Mouse (Mus musculus): ENCODE measurements around the gene Gdpgp1. TPM values are rescaled to one million over a fixed set of nuclear protein-coding genes. Genes with fewer than 3 reads are reported as not detected.

Gdpgp1 gene
- polyA plus RNA-seq, 1 experiment from 2014 or later: 4.2 TPM

DNA sequence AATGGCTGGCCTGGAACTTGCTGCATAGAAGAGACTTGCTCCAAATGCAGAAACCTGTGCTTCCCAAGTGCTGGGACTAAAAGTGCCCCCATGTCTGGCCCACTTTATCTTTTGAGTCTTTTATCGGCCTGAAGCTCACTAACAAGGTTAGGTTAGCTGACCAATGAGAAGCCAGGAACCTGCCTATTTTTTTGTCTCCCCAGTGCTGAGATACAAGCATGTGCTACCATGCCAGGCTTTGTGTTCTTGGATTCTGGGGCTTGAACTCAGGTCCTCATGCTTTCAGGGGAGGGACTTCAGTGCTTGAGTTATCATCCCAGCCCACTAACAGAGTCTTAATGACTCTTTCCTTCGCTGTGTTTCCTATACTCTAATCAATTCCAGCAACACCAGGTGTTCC lies 25.0 kb downstream of the Gdpgp1 start:
- no peak overlapping the region for H3K4me2 ChIP-seq (ENCODE audit: low read depth, low read length)
- no peaks in the 10 kb centered on the region for H3K9me3 ChIP-seq (replicated peaks; ENCODE audit: control insufficient read depth, low read length)
- H3K27ac ChIP-seq (ENCODE audit: low read length): no peak overlapping the region
- H3K27me3 ChIP-seq (ENCODE audit: control insufficient read depth, insufficient read depth, low read length): peaks cover 25% of the 10 kb centered on the region
- H3K4me1 ChIP-seq (ENCODE audit: control insufficient read depth, insufficient read depth, low read length): peaks cover 10% of the 10 kb centered on the region
- H3K36me3 ChIP-seq (ENCODE audit: control insufficient read depth, insufficient read depth): no peaks in the 10 kb centered on the region
- 67% methylated on average over 2 of the region's 2 CpGs for WGBS
- no peak for ATAC-seq (replicated peaks; ENCODE audit: extremely low read depth, insufficient read depth, low FRiP score)
- H3K4me3 ChIP-seq (ENCODE audit: low read length): no peak overlapping the region
- H3K9ac ChIP-seq (ENCODE audit: low read length): no peak overlapping the region

GRCm38 (mm10) chr7:80260625-80261371 lies 28.1 kb downstream of the Gdpgp1 start, which contains the start of gene Ngrn:
Gene Ngrn (plus strand): TSS chr7:80261215.
- peak within 1 kb of the TSS; percentile 81 for H3K4me2 ChIP-seq (ENCODE audit: low read depth, low read length)
- peaks cover 25% of the 10 kb centered on the region for H3K27me3 ChIP-seq (ENCODE audit: control insufficient read depth, insufficient read depth, low read length)
- peak within 1 kb of the TSS; percentile 67 for H3K27ac ChIP-seq (ENCODE audit: low read length)
- 25% methylated on average over 40 of the region's 40 CpGs for WGBS
- no peaks in the 10 kb centered on the region for H3K9me3 ChIP-seq (replicated peaks; ENCODE audit: control insufficient read depth, low read length)
- H3K4me1 ChIP-seq (ENCODE audit: control insufficient read depth, insufficient read depth, low read length): peaks cover 10% of the 10 kb centered on the region
- ATAC-seq (replicated peaks; ENCODE audit: extremely low read depth, insufficient read depth, low FRiP score): peak; percentile 83
- peaks cover 14% of the 10 kb centered on the region for H3K36me3 ChIP-seq (ENCODE audit: control insufficient read depth, insufficient read depth)
- H3K4me3 ChIP-seq (ENCODE audit: low read length): peak within 1 kb of the TSS; percentile 81
- H3K9ac ChIP-seq (ENCODE audit: low read length): peak within 1 kb of the TSS; percentile 86

DNA sequence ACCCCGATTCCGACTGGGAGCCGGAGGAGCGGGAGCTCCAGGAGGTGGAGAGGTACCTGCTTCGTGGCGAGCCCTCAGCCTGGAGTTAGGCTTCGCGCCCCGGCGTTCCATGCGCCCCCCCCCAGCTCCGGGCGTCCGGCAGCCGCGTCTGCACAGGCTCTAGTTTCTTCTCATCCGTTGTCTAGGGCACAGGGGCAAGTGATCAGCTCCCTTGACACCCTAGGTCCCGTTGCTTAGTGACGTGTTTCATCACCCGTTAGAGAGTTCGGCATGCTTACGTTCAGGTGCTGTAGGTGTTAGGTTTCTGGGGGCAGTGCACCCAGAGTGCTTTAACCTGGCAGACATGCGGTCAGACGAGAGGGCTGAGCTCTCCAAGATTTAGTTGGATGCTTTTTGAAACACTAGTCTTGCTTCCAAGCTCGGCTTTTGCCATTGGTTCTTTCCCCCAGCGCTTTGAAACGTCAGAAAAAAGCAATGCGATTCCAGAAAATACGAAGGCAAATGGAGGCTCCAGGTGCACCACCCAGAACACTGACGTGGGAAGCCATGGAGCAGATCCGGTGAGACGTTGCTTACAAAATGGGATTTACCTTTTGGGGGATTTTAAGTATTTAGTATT lies 28.8 kb downstream of the Gdpgp1 start:
- WGBS: 2% methylated on average over 32 of the region's 32 CpGs

GRCm38 (mm10) chr7:80264606-80265005 lies 31.9 kb downstream of the Gdpgp1 start:
- WGBS: 90% methylated on average over 12 of the region's 12 CpGs
- Histone ChIP-seq H3K4me2 (ENCODE audit: low read depth, low read length) (no peak overlapping the region), H3K9me3 (replicated peaks; ENCODE audit: control insufficient read depth, low read length) (no peaks in the 10 kb centered on the region), H3K36me3 (ENCODE audit: control insufficient read depth, insufficient read depth) (peaks cover 19% of the 10 kb centered on the region), H3K4me1 (ENCODE audit: control insufficient read depth, insufficient read depth, low read length) (peaks cover 13% of the 10 kb centered on the region), H3K4me3 (ENCODE audit: low read length) (no peak overlapping the region), H3K9ac (ENCODE audit: low read length) (no peak overlapping the region), H3K27me3 (ENCODE audit: control insufficient read depth, insufficient read depth, low read length) (peaks cover 4% of the 10 kb centered on the region), H3K27ac (ENCODE audit: low read length) (no peak overlapping the region)
- no peak for ATAC-seq (replicated peaks; ENCODE audit: extremely low read depth, insufficient read depth, low FRiP score)

More for the DNA sequence above, 28.8 kb downstream of the Gdpgp1 start:
- Histone ChIP-seq H3K9me3 (replicated peaks; ENCODE audit: control insufficient read depth, low read length) (no peaks in the 10 kb centered on the region), H3K36me3 (ENCODE audit: control insufficient read depth, insufficient read depth) (peaks cover 15% of the 10 kb centered on the region), H3K9ac (ENCODE audit: low read length) (peak overlapping the region; percentile 86), H3K4me3 (ENCODE audit: low read length) (peak overlapping the region; percentile 81), H3K27ac (ENCODE audit: low read length) (peak overlapping the region; percentile 67), H3K4me2 (ENCODE audit: low read depth, low read length) (peak overlapping the region; percentile 81), H3K27me3 (ENCODE audit: control insufficient read depth, insufficient read depth, low read length) (peaks cover 23% of the 10 kb centered on the region), H3K4me1 (ENCODE audit: control insufficient read depth, insufficient read depth, low read length) (peaks cover 10% of the 10 kb centered on the region)
- ATAC-seq (replicated peaks; ENCODE audit: extremely low read depth, insufficient read depth, low FRiP score): no peak

DNA sequence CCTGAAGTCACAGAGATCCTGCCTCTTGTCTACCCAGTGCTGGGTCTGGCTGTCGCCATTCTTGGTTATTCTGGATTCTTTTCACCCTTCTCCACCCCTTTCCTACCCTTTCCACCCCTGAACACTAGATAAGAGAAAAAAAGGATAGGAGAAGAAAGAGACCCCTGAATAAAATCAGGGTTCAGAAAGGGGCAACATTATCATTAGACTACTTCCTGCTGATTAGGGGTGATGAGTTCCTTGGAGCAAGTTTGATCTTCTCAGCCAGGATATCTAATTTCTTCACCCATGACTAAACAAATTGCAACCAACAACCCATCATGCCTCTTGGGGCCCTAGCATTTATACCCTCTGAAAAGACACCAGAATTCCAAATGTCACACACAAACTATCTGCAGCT lies 35.1 kb downstream of the Gdpgp1 start:
- no peak overlapping the region for H3K27ac ChIP-seq (ENCODE audit: low read length)
- WGBS: 74% methylated on average over 1 of the region's 1 CpGs
- H3K4me3 ChIP-seq (ENCODE audit: low read length): no peak overlapping the region
- no peak overlapping the region for H3K9ac ChIP-seq (ENCODE audit: low read length)
- H3K36me3 ChIP-seq (ENCODE audit: control insufficient read depth, insufficient read depth): peaks cover 21% of the 10 kb centered on the region
- H3K4me1 ChIP-seq (ENCODE audit: control insufficient read depth, insufficient read depth, low read length): peaks cover 21% of the 10 kb centered on the region
- no peak for ATAC-seq (replicated peaks; ENCODE audit: extremely low read depth, insufficient read depth, low FRiP score)
- no peaks in the 10 kb centered on the region for H3K27me3 ChIP-seq (ENCODE audit: control insufficient read depth, insufficient read depth, low read length)
- H3K9me3 ChIP-seq (replicated peaks; ENCODE audit: control insufficient read depth, low read length): no peaks in the 10 kb centered on the region
- no peak overlapping the region for H3K4me2 ChIP-seq (ENCODE audit: low read depth, low read length)

- WGBS: 3% methylated on average over 21 of the region's 21 CpGs
- ATAC-seq (replicated peaks; ENCODE audit: extremely low read depth, insufficient read depth, low FRiP score): peak; percentile 89
- Histone ChIP-seq H3K4me3 (ENCODE audit: low read length) (peak within 1 kb of the TSS; percentile 91), H3K9me3 (replicated peaks; ENCODE audit: control insufficient read depth, low read length) (peaks cover 2% of the 10 kb centered on the region; the same call in 1 of the 2 replicates), H3K27ac (ENCODE audit: low read length) (peak within 1 kb of the TSS; percentile 73), H3K4me2 (ENCODE audit: low read depth, low read length) (peak within 1 kb of the TSS; percentile 95), H3K27me3 (ENCODE audit: control insufficient read depth, insufficient read depth, low read length) (no peaks in the 10 kb centered on the region), H3K36me3 (ENCODE audit: control insufficient read depth, insufficient read depth) (peaks cover 34% of the 10 kb centered on the region), H3K4me1 (ENCODE audit: control insufficient read depth, insufficient read depth, low read length) (peaks cover 21% of the 10 kb centered on the region), H3K9ac (ENCODE audit: low read length) (peak within 1 kb of the TSS; percentile 88)
These were observed 36.5 kb downstream of the Gdpgp1 start, which contains the start of gene Vps33b for GRCm38 (mm10) chr7:80268897-80269750. Gene Vps33b (plus strand): TSS chr7:80269649.

- Histone ChIP-seq H3K4me2 (ENCODE audit: low read depth, low read length) (peak overlapping the region; percentile 95), H3K9me3 (replicated peaks; ENCODE audit: control insufficient read depth, low read length) (peaks cover 9% of the 10 kb centered on the region), H3K27me3 (ENCODE audit: control insufficient read depth, insufficient read depth, low read length) (no peaks in the 10 kb centered on the region), H3K36me3 (ENCODE audit: control insufficient read depth, insufficient read depth) (peaks cover 35% of the 10 kb centered on the region), H3K4me3 (ENCODE audit: low read length) (peak overlapping the region; percentile 91), H3K4me1 (ENCODE audit: control insufficient read depth, insufficient read depth, low read length) (peaks cover 21% of the 10 kb centered on the region), H3K27ac (ENCODE audit: low read length) (peak overlapping the region; percentile 73), H3K9ac (ENCODE audit: low read length) (peak overlapping the region; percentile 88)
- under 1% methylated on average over 23 of the region's 23 CpGs for WGBS
- ATAC-seq (replicated peaks; ENCODE audit: extremely low read depth, insufficient read depth, low FRiP score): peak; percentile 43
These were observed 37.1 kb downstream of the Gdpgp1 start for GRCm38 (mm10) chr7:80269751-80270255.

GRCm38 (mm10) chr7:80273456-80273855 lies 40.8 kb downstream of the Gdpgp1 start:
- no peak overlapping the region for H3K4me3 ChIP-seq (ENCODE audit: low read length)
- WGBS: 92% methylated on average over 2 of the region's 2 CpGs

More at GRCm38 (mm10) chr7:80273456-80273855, 40.8 kb downstream of the Gdpgp1 start:
- Histone ChIP-seq H3K36me3 (ENCODE audit: control insufficient read depth, insufficient read depth) (peaks cover 42% of the 10 kb centered on the region), H3K27me3 (ENCODE audit: control insufficient read depth, insufficient read depth, low read length) (no peaks in the 10 kb centered on the region), H3K9me3 (replicated peaks; ENCODE audit: control insufficient read depth, low read length) (peaks cover 14% of the 10 kb centered on the region), H3K4me1 (ENCODE audit: control insufficient read depth, insufficient read depth, low read length) (peaks cover 21% of the 10 kb centered on the region), H3K27ac (ENCODE audit: low read length) (no peak overlapping the region), H3K4me2 (ENCODE audit: low read depth, low read length) (no peak overlapping the region), H3K9ac (ENCODE audit: low read length) (no peak overlapping the region)
- ATAC-seq (replicated peaks; ENCODE audit: extremely low read depth, insufficient read depth, low FRiP score): no peak

Data from heart, embryonic 16.5 days (tissue).